Mouse (Mus musculus) liver, adult 2 months (tissue): ENCODE measurements around the gene Emx1.

Experiments
- CTCF ChIP-seq: fragments of 200-500 bp; IDR thresholded peaks from 2 replicates; pipeline ENCODE4 v1.5.1; 2011; ENCODE audit warnings: low read depth, low read length, control low read depth
- POLR2A ChIP-seq: fragments of 200-500 bp; IDR thresholded peaks from 2 replicates; pipeline ENCODE4 v1.6.1; 2011; ENCODE audit warnings: low read length, control low read depth; ENCODE audit not compliant: insufficient read depth; ENCODE audit errors: extremely low read depth

DNA sequence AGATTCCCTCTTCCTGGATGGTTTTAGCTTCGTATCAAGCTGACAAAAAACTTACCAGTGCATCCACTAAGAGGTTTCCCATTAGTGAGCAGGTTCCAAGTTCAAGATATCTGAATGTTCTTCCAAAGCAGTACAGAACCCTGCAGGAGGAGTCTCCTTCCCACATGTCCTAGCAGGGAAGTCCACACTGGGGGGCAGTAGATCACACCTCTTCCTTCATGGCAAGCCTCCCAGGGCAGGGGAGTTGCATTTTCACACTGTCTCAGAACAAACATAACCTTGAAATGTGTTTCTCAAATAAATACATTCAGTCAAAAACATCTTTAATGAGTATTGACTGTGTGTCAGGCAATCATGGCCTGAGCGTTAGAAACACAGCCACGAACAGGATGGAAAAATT lies 7.7 kb upstream of the Emx1 start:
- TF ChIP-seq CTCF (no peak), POLR2A (no peak)
